Mouse (Mus musculus): ENCODE results near the gene Tmsb4x. TPM values are rescaled to one million over a fixed set of nuclear protein-coding genes. Genes with fewer than 3 reads are reported as not detected.

Gene Tmsb4x
- polyA plus RNA-seq, 2 experiments, result 1,445 to 2,721 TPM

DNA sequence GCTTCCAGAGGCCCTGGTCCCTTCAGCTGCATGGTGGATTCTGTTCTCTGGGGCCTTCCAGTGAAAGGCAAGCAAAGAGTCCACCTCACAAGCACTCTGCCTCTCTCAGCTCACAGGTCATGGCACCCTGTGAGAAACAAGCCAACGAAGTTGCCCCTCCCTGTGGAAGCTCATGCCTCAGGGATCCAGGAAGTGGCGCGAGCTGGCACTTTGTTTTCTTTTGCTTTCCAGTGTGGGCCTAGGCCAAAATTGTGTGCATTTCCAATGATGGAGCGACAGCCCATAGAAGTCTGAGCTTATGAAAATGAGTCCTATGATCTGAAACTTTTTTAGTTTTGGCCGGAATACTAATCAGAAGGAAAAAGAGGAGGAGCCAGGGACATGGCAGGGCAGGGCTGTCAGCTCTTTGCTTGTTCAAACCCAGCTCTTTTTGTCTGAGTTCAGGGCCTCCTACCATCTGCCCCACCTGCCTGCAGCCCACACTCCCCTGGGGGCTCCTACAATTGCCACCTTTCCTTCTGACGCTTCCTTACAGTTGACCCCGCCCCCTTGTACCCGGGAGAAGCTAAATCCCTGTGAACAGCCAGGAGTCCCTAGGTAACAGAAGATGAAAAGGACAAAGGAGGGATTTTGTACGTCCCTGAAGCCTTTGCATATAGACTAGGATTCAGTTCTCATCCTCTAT is 2.9 kb upstream of the Tmsb4x start:
- Histone ChIP-seq H3K4me3 (replicated peaks; ENCODE audit: low read length) (no peak overlapping the region), H3K9ac (ENCODE audit: low read depth, low read length, severe bottlenecking) (no peak overlapping the region), H3K9me3 (ENCODE audit: control insufficient read depth, low read length) (no peaks in the 10 kb centered on the region), H3K4me1 (ENCODE audit: control insufficient read depth, insufficient read depth, low read length) (no peaks in the 10 kb centered on the region), H3K27me3 (ENCODE audit: control insufficient read depth, insufficient read depth, low read length) (peaks cover 15% of the 10 kb centered on the region; the same call in 1 of the 2 replicates), H3K27ac (replicated peaks; ENCODE audit: low read depth, low read length) (no peak overlapping the region), H3K36me3 (ENCODE audit: control insufficient read depth, insufficient read depth, low read length) (peaks cover 3% of the 10 kb centered on the region; the same call in 1 of the 2 replicates), H3K4me2 (replicated peaks; ENCODE audit: low read depth, low read length, severe bottlenecking) (no peak overlapping the region)
- 58% methylated on average over 9 of the region's 9 CpGs for WGBS
- DNase-seq (ENCODE audit: low spot score) (no peak), ATAC-seq (ENCODE audit: low FRiP score, low read depth) (no peak)
- TF ChIP-seq POLR2A (IDR thresholded peaks at IDR 0.05; ENCODE audit: borderline replicate concordance, extremely low read depth, insufficient read depth, insufficient read length), result no peak

DNA sequence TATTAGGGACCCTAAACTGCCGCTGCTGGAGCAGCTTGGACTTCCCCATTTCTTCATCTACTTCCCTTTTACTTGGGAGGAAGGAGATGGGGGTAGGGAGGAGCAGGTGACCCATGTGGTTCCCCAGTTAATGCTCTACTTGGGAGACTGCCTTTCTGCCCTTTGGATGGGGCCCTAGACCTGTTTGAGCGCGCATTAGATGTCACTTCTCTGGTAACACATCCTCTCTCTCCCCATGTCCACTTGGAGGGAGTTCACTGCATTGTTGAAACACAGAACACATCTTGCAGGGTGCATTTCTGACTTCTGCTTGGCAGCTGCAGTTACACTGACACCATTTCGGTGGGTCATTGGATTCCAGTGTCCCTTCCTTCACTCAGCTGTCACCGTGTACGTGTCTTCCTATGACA is 1.2 kb upstream of the Tmsb4x start:
- no peak for DNase-seq (ENCODE audit: low spot score)
- Histone ChIP-seq H3K9me3 (ENCODE audit: control insufficient read depth, low read length) (no peaks in the 10 kb centered on the region), H3K4me3 (replicated peaks; ENCODE audit: low read length) (no peak overlapping the region; the same call in 1 of the 2 replicates), H3K36me3 (ENCODE audit: control insufficient read depth, insufficient read depth, low read length) (peaks cover 7% of the 10 kb centered on the region; the same call in 1 of the 2 replicates), H3K4me1 (ENCODE audit: control insufficient read depth, insufficient read depth, low read length) (no peaks in the 10 kb centered on the region), H3K4me2 (replicated peaks; ENCODE audit: low read depth, low read length, severe bottlenecking) (no peak overlapping the region), H3K9ac (ENCODE audit: low read depth, low read length, severe bottlenecking) (no peak overlapping the region), H3K27me3 (ENCODE audit: control insufficient read depth, insufficient read depth, low read length) (peaks cover 15% of the 10 kb centered on the region; the same call in 1 of the 2 replicates), H3K27ac (replicated peaks; ENCODE audit: low read depth, low read length) (no peak overlapping the region)
- ATAC-seq (ENCODE audit: low FRiP score, low read depth), result peak; percentile 28; the same call in 1 of the 2 replicates
- no peak for TF ChIP-seq POLR2A (IDR thresholded peaks at IDR 0.05; ENCODE audit: borderline replicate concordance, extremely low read depth, insufficient read depth, insufficient read length)
- 49% methylated on average over 6 of the region's 6 CpGs for WGBS

DNA sequence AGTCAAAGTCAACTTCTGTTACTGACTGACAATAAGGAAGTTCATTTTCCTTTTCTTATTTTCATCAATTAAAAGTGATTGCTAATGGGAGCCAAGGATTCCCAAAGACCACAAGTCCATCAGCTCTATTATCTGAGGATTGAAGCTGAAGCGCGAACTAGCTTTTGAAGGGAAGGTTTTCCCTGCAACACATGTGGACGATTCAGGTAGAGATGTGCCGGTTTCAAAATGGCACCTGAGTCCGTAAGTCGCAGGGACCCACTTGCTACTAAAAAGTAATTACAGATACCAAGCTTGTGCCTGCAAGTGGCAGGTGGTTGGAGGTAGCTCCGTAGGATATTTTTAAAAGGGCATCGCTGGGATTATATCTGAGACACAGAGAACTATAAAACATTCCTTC is 713 bp upstream of the Tmsb4x start:
- Histone ChIP-seq H3K4me3 (replicated peaks; ENCODE audit: low read length) (peak overlapping the region; percentile 52), H3K27me3 (ENCODE audit: control insufficient read depth, insufficient read depth, low read length) (peaks cover 15% of the 10 kb centered on the region; the same call in 1 of the 2 replicates), H3K27ac (replicated peaks; ENCODE audit: low read depth, low read length) (no peak overlapping the region)

DNA sequence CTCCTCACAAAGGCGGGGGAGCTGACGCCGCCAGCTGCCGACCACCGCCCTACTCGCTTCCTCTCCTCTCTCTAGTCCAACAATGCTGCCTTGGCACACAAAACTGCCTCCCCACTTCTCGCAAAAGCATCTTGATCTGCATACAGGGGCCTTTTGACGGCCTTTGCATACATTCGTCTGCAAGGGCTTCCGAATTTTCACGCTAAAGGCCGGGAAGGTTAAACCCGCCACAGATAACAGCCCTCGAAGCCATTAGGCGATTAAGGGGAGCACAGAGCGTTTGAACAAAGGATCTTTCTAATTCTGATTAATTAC is 652 bp downstream of the Tmsb4x start:
- H3K9me3 ChIP-seq (ENCODE audit: control insufficient read depth, low read length), result no peaks in the 10 kb centered on the region
- 18% methylated on average over 16 of the region's 16 CpGs for WGBS
- H3K4me1 ChIP-seq (ENCODE audit: control insufficient read depth, insufficient read depth, low read length), result no peaks in the 10 kb centered on the region
- peak overlapping the region; percentile 77 for H3K27ac ChIP-seq (replicated peaks; ENCODE audit: low read depth, low read length)
- DNase-seq (ENCODE audit: low spot score) (no peak), ATAC-seq (ENCODE audit: low FRiP score, low read depth) (no peak)
- 0 out of 2 replicates have a peak, but pooled peaks have one; percentile 17 for TF ChIP-seq POLR2A (IDR thresholded peaks at IDR 0.05; ENCODE audit: borderline replicate concordance, extremely low read depth, insufficient read depth, insufficient read length)
- H3K36me3 ChIP-seq (ENCODE audit: control insufficient read depth, insufficient read depth, low read length), result peaks cover 7% of the 10 kb centered on the region; the same call in 1 of the 2 replicates
- H3K4me2 ChIP-seq (replicated peaks; ENCODE audit: low read depth, low read length, severe bottlenecking), result peak overlapping the region; percentile 49
- peak overlapping the region; percentile 70 for H3K9ac ChIP-seq (ENCODE audit: low read depth, low read length, severe bottlenecking)
- peak overlapping the region; percentile 52 for H3K4me3 ChIP-seq (replicated peaks; ENCODE audit: low read length)
- H3K27me3 ChIP-seq (ENCODE audit: control insufficient read depth, insufficient read depth, low read length), result peaks cover 15% of the 10 kb centered on the region; the same call in 1 of the 2 replicates

More for the DNA sequence above, 713 bp upstream of the Tmsb4x start:
- DNase-seq (ENCODE audit: low spot score) (no peak), ATAC-seq (ENCODE audit: low FRiP score, low read depth) (no peak)
- no peaks in the 10 kb centered on the region for H3K9me3 ChIP-seq (ENCODE audit: control insufficient read depth, low read length)
- peak overlapping the region; percentile 49 for H3K4me2 ChIP-seq (replicated peaks; ENCODE audit: low read depth, low read length, severe bottlenecking)
- H3K9ac ChIP-seq (ENCODE audit: low read depth, low read length, severe bottlenecking), result no peak overlapping the region
- no peak for TF ChIP-seq POLR2A (IDR thresholded peaks at IDR 0.05; ENCODE audit: borderline replicate concordance, extremely low read depth, insufficient read depth, insufficient read length)
- H3K4me1 ChIP-seq (ENCODE audit: control insufficient read depth, insufficient read depth, low read length), result no peaks in the 10 kb centered on the region
- H3K36me3 ChIP-seq (ENCODE audit: control insufficient read depth, insufficient read depth, low read length), result peaks cover 7% of the 10 kb centered on the region; the same call in 1 of the 2 replicates
- WGBS, result 45% methylated on average over 8 of the region's 8 CpGs

DNA sequence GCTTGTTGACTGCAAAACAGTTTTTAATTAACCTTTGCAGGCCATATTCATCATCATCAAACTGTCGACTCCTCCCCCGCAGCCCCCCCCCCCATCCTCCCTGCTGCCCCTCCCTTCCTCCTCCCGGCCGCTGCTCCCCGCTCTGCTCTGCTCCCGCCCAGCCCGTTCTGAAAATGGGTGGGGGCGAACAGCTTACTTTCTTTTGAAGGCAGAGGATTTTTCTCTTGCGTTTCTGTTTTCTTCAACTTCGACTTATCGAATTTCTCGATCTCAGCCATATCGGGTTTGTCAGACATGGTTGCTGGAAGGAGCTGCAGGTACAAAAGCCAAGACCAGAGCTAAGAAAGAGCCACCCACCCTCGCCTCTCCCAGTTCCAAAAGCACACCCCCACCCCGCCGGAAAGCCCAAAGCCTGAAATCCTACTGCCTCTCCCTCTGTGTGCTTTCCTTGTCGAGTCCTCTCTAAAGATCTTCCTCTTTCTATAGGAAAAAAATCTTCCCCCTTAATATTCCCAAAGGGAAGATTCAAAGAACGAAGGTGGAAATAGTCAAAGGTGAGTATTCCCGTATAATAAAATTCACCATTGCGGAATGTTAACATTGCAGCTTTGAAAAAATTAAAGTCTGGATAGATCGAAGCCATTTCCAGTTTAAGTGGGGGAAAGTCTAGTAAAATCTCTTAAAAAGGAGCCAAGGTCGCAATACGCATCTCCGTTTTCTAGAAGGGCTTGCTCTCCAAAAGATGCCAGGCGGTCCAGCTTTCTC is 1.2 kb downstream of the Tmsb4x start:
- Histone ChIP-seq H3K36me3 (ENCODE audit: control insufficient read depth, insufficient read depth, low read length) (peaks cover 7% of the 10 kb centered on the region; the same call in 1 of the 2 replicates), H3K4me2 (replicated peaks; ENCODE audit: low read depth, low read length, severe bottlenecking) (peak overlapping the region; percentile 49), H3K27me3 (ENCODE audit: control insufficient read depth, insufficient read depth, low read length) (peaks cover 15% of the 10 kb centered on the region; the same call in 1 of the 2 replicates), H3K27ac (replicated peaks; ENCODE audit: low read depth, low read length) (peak overlapping the region; percentile 77), H3K9ac (ENCODE audit: low read depth, low read length, severe bottlenecking) (peak overlapping the region; percentile 70), H3K4me3 (replicated peaks; ENCODE audit: low read length) (peak overlapping the region; percentile 52), H3K4me1 (ENCODE audit: control insufficient read depth, insufficient read depth, low read length) (no peaks in the 10 kb centered on the region), H3K9me3 (ENCODE audit: control insufficient read depth, low read length) (no peaks in the 10 kb centered on the region)
- DNase-seq (ENCODE audit: low spot score), result no peak
- TF ChIP-seq POLR2A (IDR thresholded peaks at IDR 0.05; ENCODE audit: borderline replicate concordance, extremely low read depth, insufficient read depth, insufficient read length), result no peak
- 22% methylated on average over 24 of the region's 25 CpGs for WGBS
- ATAC-seq (ENCODE audit: low FRiP score, low read depth), result no peak; the same call in 1 of the 2 replicates
